Mouse (Mus musculus): ENCODE measurements at regions not wholly inside any gene's neighbourhood (a gene's known extent, or its start where the extent isn't known, plus 50 kb on each side); places are given as distances from the start of the nearest gene placed in this dataset.
"Not testable (repeated sequence)": the region's sequence is repeated elsewhere in the genome, so short reads cannot be mapped to it uniquely, and the experiment has no call there.

DNA sequence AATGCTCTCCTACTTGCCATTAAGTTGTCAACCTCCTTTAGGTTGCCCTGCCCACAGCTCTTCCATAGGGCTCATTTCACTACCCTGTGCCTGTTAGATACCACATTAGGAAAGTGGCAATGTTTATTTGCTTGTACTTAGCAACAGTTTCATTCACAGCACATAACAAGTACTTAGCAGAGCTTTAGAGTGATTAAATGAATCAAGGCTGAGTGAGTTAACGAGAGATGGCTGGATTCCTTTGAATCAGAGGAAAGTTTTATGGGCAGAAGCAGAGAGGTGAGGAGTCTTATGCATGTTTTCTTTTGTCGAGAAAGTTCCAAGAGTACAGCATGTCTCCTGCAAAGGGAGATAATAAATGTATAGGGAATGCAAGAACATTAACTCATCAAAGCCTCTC lies 60.5 kb downstream of the Ptgs2 start:
- DNase-seq (ENCODE audit: low read depth): no peak

DNA sequence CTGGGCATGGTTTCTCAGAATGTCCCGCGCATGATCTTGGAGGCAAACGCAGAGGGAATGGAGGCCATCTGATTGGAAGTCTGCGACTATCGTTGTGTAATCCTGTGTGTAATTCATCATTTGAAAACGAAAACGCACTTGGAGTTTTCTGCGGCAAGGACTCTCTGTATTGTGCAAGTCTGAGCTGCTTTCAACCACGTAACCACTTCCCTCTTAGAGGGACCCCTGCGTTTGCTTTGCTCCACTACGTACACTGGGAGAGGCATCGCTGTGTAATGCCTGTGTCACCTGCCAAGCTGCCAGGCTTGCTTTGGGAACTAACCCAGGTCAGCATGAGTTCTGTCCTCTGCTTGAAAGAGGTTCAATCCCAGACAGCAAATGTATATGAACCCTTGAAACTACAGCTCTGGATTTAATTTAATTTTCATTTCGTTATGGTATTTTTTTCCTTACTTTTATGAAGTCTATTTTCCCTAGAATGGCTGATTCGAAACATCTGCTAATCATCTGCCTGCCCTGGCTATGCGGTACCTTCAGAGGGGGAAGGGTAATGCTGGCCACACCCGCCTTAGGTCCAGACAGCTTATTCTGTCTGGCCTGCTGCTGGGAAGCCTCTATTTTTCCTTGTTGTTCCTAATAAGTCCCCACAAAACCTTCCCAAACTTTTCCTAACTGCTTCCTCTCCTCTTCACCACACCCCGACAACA lies 65.2 kb downstream of the Ptgs2 start:
- DNase-seq (ENCODE audit: low read depth): peak; percentile 51

DNA sequence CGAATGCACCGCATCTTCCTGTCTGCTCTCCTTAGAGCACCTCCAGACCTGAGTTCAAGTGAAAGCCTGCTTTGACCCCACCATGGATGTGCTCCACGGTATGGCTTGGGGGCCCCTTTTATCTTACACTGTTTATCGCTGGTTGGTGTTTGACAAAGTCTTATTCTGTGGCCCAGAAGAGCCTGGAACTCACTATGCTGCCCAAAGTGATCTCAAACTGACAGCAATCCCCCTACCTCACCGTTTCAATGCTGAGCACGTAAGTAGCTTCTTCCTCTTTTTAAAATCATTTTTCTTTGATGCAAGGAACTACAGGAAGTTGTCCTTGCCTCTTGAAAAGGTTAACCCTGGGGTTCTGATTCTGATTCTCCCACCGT lies 65.8 kb downstream of the Ptgs2 start:
- no peak for DNase-seq (ENCODE audit: low read depth)

DNA sequence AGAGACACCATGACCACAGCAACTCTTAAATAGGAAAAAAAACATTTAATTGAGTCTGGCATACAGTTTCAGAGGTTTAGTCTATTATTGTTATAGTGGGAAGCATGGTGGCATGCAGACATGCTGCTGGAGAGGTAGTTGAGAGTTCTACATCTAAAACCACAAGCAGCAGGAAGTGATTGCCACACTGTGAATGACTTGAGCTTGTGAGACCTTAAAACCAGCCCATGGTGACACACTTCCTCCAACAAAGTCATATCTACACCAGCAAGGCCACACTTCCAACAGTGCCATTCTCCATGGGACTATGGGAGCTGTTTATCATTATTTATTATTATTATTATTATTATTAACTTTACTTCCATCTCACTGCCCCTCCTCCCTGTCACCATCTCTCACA lies 67.3 kb downstream of the Ptgs2 start:
- DNase-seq (ENCODE audit: low read depth): no peak

DNA sequence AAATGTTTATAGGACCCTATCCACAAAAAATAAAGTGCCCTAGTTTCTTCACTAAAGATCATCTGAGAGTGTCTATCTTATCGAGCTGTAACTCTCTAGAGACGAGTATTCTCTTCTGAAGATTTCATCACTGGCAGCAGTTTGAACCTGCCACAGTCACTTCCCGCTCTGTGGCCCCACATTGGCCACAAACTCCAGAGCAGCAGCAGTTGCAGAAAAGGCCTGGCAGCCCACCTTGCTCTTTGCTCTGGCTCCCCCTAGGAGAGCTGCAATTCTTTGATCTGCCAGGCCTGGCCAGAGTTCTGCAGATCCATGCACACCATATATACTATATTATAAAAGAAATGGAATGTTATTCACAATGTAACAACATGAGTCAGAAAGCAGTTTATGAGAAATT lies 74.4 kb downstream of the Ptgs2 start:
- no peak for DNase-seq (ENCODE audit: low read depth)

DNA sequence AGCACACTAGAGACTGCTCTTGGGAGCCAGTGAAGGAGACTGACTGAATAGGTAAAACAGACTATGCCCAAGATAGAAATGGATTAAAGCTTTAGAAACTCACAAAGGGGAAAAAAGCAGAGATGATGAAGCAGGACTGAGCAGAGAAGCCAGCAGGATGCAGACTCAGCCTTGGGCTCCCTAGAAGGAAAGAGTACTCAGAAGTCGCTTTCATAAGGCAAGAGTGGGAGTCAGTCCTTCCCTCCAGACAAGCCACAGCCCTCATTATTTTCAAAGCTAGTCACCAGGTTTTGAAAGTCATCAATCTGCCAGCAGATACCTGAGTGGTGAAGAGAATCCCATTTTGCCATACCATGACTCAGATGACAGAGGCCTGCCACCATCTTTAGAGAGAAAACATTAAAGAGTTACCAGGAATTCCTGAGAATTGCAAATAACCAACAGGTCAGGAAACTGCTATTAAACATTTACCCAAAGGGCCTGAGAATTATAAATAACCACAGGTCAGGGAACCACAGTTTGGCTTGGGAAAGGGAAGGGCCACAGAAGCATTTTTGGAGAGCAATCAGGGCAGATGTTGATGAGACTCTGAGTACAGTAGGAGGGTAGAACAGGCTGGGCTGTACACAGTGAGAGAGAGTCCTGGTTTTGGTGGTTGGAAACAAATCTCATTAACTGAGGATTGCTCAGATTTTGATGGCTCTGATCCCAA lies 77.4 kb downstream of the Ptgs2 start:
- DNase-seq (ENCODE audit: low read depth): no peak

DNA sequence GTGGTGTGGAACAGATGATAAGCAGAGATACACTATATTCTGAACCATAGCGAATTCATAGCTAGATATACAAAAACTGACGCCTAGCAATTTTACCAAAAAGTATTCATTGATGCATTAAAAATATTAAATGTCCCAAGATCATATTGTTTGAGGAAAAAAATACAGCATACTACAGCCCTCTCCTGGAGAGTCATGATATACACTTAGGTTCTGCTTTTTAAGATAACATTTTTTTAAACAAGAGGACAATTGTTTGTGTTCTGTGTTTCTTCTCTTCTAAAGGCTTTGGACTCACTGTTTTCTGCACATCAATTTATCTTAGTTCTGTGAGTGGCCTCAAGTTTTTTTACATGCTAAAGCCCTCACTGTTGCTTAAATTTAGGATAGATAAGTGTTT lies 102.2 kb downstream of the Ptgs2 start:
- DNase-seq (ENCODE audit: low read depth): no peak

DNA sequence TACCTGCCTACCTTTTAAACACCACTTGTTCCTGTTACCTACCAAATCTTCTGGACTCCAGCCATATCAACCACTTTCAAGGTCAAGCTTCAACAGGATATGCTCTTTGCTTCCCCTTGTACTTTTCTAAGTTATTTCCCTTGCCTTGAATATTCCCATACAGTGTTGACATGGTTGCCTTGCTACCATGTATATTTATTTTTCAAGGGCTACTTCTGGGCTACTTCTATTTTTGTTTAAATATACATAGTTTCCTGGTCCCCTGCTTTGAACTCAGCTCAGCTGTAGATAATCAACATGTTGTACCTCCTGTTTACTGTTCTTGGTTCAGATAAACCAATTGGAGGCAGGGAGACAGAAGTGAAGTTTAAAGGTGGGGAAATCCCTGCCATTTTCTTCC lies 106.8 kb upstream of the Pdc start:
- DNase-seq (ENCODE audit: low read depth): no peak

DNA sequence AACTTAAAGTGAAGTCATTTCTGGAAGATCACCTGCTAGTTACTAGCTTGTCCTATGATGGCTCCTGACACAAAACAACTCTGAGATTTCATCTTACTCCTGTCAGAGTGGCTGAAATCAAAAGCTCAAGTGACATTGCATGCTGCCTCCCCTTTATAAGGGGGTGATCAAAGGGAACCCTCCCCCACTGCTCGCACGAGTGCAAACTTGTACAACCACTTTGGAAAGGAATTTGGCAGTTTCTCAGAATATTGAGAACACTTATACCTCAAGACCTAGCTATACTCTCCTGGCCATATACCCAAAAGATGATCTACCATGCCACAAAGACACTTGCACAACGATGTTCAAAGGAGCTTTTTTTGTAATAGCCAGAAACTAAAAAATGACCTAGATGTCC lies 102.5 kb upstream of the Pdc start:
- DNase-seq (ENCODE audit: low read depth): no peak

DNA sequence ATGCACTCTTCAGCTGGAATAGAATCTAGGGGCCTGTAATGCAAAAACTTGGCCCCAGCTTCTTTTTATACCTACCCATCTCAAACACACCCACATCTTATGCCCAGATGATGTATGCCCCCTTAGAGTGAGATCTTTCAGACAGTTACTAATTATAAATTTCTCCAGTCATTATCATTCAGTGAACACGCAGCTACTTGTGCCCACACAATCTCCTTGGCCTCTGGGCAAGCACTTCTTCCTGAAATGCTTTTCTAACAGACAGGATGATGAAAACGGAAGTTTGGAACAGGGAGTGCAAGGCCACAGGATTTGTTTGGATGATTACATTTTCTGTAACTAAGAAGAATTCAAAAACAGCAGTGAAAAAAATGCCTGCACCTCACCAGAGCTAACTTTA lies 100.4 kb upstream of the Pdc start:
- no peak for DNase-seq (ENCODE audit: low read depth)

DNA sequence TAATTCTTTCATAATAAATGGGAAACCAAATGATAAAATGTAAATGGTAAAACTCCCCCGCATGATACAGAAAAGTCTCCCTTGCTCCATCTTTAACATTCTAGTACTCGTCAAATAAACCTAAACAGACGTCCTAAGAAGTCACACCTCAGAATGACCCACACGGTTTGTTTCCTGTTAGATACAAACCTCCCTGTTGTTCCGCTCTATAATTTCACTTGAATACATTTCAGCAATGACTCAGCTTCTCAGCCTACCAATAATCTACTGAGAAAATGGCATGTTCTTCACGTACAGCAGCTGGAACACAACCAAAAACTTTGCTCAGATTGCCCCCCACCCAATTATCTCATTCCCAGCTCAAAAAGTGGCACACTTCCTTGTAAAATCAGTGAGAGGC lies 93.7 kb upstream of the Pdc start:
- DNase-seq (ENCODE audit: low read depth): no peak

DNA sequence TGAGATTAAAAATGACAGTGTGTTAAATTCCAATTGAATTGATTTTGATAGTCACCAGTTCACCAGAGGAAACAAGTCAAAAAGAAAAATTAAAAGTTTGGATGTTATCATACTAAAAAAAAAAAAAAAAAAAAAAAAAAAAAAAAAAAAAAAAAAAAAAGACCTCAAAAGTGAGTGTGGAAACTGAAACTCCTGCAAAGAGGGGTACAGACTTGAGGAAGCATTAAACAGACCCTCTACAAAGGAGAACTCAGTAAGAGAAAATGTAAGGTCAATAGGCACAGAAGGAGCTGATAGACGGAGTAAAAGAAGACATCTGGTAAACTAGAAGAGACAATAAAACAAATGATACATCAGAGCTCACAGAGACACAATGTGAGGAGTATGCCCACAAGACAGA lies 79.7 kb upstream of the Pdc start:
- DNase-seq (ENCODE audit: low read depth): not testable (repeated sequence)

DNA sequence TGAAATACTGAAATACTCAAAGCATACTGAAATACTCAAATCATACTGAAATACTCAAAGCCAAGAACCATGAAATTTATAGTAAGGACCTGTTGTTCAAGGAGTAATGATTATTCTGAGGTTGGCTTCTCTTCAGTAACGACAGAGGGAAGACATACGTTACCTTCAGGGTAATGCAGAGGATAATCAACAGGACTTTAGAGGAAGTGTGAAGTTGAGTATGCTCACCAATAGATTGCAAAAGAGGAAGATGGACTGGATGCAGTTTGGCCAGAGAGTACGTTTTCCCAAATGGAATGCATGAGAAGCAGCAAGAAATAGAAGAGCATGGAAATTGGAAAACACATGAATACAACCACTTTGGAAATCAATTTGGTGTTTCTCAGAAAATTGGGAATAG lies 79.1 kb upstream of the Pdc start:
- DNase-seq (ENCODE audit: low read depth): no peak

DNA sequence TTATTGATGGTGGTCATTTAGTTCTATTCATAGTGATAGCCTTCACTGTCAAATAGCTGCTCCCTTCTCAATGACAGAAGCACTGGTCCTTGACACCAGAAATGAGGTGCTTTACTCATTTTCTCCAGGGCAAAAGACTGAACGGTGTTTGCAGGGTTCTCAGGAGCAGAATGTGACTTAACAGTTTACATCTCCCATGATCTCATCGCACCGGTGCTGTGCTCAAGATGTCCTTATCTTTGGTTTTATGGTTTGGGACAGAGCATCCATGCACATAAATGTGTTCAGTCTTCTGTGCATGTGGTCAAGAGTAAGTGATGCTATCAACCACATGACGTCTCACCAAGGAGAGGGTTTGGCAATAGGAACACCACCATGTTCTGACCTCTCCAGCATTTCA lies 78.1 kb upstream of the Pdc start:
- DNase-seq (ENCODE audit: low read depth): no peak

DNA sequence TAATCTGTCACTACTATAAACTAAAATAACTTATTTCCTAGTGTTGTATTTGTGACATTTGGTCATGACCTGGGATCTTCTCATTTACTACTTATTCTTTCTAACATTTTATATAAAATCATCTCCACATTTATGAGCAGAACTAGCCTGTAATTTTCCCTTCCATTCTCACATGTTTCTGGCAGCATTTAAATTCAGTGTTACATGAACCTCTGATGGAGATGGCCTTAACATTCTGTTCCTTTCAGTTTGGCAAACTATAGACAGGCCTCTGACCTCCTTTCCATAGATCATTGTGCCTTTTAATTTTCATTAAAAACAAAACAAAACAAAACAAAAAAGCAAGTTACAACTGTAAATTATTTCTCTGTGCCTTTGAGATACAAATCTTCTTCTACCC lies 77.1 kb upstream of the Pdc start:
- DNase-seq (ENCODE audit: low read depth): no peak

DNA sequence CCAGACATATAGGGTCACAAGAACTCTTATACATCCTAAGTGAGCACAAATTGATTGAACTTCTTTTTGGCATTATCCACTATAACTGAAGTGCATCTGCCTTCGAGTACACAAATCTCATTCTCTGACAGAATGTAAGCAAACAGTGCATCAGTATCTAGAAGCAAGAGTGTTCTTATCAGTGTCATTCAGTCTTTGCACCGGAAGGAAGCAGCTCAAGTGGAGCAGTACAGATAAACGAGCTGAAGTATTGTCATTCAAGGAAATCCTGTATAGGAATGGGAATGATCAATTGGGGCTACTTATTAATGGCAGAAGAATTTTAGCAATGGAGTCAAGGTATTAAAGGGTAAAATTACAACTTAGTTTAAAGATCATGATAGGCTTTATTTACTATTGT lies 74.3 kb upstream of the Pdc start:
- no peak for DNase-seq (ENCODE audit: low read depth)

DNA sequence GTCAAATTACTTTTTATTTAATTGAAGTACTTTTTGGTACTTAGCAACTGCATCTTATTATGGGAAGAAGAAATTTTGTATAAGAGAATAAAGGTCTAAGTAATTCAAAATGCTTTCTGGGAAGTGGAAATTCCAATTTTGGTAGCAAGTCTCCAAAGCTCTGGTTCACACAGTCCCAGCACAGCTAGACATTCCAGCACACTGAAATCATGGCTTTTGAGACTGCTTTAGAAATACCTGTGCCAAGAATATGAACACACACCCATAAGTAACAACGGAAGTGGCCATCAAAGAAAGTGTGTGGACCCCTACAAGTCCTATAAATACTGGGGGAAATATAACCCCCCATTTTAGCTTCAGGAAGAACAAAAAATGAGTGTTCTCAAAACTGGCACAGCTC lies 67.8 kb upstream of the Pdc start:
- no peak for DNase-seq (ENCODE audit: low read depth)

DNA sequence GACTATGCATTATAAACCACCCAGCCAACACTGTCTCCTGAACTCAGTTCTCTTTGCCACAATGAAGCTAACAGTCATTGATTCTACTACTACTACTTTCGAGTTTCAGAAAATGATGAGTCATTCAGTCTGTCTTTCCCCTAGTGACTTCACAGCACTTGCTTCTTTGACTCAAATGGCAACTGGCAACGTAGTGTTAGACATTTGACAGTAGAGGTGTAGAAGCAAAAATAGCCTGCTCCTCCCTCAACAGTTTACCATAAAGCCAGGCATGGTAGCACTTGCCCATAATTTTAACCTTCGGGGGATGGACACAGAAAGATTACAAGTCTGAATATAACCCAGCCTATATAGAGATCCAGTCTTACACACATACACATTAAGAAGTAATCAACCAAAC lies 67.3 kb upstream of the Pdc start:
- DNase-seq (ENCODE audit: low read depth): no peak

DNA sequence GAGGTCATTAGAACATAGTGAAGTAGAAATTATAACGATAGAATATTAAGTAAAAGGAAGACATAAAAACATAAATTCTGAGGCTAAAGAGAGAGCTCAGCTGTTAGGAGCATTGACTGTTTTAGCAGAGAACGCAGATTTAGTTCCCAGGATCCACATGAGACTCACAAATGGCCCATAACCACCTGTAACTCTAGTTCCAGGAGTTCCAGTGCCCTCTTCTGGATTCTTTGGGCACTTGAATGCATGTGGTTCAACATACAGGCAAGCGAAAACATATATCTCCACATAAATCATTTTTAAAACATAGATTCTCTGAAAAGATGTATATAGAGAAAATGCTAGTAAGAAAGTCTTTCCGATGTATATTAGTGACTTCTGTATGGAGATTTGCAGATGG lies 61.6 kb upstream of the Pdc start:
- DNase-seq (ENCODE audit: low read depth): no peak

DNA sequence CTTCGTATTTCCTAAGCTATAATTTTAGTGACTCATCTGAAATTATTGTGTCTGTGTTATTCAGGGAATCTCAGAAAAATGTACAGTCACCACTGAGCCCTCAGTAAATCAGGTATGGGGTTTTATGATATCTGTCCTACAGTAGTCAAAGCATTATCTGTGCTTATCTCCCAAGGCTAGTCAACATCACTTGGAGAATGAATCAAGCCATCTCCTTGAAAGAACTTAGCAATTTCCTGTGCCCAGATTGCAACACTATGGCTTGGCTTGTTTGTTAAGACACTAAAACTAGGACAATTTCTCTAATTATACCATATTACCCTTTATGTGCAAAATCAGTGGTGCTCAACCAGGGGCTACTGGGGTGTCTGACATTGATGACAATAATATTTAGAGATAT lies 58.9 kb upstream of the Pdc start:
- DNase-seq (ENCODE audit: low read depth): no peak

DNA sequence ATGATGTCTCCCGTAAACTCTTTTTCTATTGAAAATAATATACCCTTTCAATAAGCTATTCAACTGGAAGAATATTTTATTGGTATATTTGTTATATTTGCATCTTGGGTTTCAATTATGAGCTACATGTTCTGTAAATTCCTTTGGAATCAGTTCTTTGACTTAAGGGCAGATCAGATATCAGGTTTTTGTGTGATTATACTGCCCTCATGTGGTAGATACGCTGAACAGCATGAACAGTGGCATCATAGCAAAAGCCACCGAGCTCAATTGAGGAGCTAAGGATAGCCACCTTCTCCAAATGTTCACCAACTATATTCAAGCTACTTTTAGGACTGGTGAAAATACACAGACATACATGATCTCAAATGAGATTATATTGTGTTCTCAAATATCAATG lies 52.7 kb upstream of the Pdc start:
- peak; percentile 17 for DNase-seq (ENCODE audit: low read depth)

DNA sequence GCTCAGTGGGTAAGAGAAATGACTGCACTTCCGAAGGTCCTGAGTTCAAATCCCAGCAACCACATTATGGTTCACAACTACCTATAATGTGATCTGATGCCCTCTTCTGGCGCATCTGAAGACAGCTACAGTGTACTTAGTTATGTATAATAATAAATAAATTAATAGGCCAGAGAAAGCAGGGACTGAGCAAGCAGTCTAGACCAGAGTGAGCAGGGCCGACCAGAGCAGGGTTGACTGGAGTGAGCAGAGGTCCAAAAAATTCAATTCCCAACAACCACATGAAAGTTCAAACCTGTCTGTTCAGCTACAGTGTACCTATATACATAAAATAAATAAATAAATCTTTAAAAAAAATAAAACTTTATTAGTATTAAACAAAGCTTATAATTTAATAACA lies 52.2 kb upstream of the Pdc start:
- DNase-seq (ENCODE audit: low read depth): no peak

Data from c-Kit-positive CD71-negative TER-119-negative erythroid progenitor cells, embryonic 14.5 days (primary cell).